Mouse (Mus musculus): ENCODE measurements at regions not wholly inside any gene's neighbourhood (a gene's known extent, or its start where the extent isn't known, plus 50 kb on each side); places are given as distances from the start of the nearest gene placed in this dataset.

- TF ChIP-seq CTCF (IDR thresholded peaks at IDR 0.05; ENCODE audit: insufficient read depth, low read depth, low read length): no peak
- TF ChIP-seq POLR2A (IDR thresholded peaks at IDR 0.05; ENCODE audit: insufficient read depth, low read depth, low read length): no peak
Observed at GRCm38 (mm10) chr6:116902371-116902770, 185.7 kb upstream of the Tmem72 start.

All from olfactory bulb, adult 2 months (tissue).